Mouse (Mus musculus) yolk sac, embryonic 10.5 days (tissue): ENCODE data around the gene Rabep1.
"Not testable (repeated sequence)": the region's sequence is repeated elsewhere in the genome, so short reads cannot be mapped to it uniquely, and the experiment has no call there.

Experiments used
- DNase-seq: peaks from one replicate; pipeline ENCODE4 v3.0.0-alpha.2; 2017; ENCODE audit warnings: low spot score

Gene Rabep1

DNA sequence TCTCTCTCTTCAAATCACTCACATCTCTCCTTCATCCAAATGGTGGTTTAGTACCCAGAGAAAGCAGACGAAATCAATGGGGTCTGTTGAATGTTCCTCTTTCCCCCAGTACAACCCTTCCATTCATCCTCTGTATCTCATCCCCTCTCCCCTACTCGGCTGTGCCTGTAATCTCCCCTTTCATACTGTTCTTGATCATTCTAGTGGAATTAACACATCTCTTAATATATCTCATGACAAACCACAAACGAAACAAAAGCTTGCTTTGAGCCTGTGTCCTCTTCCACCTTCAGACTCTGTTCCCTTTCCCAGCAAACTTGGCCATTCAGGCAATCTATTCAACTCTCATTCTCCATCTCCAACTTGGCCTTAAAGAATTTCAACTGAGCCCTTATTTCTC, 13.4 kb upstream of the Rabep1 start:
- no peak for DNase-seq

DNA sequence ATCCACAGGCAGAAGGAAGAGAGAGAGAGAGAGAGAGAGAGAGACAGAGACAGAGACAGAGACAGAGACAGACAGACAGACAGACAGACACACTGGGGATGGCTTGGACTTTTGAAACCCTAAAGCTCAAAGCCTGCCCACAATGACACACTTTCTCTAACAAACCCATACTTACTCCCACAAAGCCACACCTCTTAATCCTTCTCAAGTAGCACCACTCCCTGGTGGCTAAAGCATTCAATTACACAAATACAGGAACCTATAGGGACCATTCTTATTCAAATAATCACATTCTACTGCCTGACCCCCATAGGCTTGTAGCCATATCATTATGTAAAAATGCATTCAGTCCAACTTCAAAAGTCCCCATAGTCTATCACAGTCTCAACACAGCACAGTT, 11.2 kb upstream of the Rabep1 start:
- DNase-seq = no peak

DNA sequence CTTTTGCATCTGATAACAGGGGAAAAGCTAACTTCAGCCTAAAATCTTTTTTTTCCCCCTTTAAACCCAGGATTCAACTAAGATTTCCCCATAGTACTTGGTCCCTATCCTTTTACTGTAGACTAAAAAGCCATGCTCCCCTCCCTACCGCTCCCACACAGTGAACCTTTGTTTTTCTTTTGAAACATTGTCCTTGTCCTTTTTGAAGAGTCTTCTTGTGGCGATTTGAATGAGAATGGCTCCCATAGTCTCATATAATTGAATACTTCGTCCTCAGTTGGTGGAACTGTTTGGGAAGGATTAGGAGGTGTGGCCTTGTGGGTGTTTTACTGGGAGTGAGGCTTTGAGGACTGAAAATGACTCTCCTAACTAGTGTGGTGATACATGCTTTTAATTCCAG, 10.7 kb upstream of the Rabep1 start:
- no peak for DNase-seq

DNA sequence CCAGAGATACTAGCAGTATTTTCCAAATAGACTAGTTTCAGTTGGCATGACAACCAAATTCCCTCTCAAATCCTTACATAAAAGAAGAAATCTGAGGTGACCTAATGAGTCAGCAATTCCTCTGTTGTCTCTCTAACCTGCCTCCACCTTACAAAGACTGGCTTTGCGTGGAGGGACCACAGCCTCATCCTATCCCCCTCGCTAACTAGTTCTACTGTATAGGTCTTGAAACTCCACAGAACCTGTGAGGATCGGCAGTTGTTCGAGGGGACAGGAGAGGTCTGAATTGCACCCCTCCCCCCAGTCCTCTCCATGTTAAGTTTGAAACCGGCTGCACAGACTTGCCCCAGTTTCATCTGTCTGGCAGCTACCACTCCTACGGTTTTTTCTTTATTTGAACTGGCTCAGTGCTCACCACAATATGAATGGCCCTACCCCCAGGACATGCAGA, 9.2 kb upstream of the Rabep1 start:
- DNase-seq = no peak

DNA sequence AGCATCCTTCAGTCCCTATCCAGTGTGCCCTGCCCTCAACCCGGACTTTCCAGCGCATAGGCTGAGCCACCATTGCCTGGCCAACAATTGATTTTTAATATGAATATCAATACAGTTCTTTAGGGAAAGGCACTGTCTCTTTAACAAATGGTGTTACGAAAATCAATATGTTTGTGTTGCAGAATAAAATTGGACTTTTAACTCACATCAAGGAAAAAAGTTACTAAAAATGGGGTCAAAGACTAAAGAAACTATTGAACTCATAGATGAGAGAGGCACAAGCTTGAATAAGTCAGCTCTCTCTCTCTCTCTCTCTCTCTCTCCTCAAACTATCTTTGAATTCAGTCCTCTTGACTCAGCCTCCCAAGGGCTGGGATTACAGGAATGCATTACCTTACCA, 7.5 kb upstream of the Rabep1 start:
- no peak for DNase-seq

GRCm38 (mm10) chr11:70838610-70839009, 6.0 kb upstream of the Rabep1 start:
- DNase-seq = no peak

DNA sequence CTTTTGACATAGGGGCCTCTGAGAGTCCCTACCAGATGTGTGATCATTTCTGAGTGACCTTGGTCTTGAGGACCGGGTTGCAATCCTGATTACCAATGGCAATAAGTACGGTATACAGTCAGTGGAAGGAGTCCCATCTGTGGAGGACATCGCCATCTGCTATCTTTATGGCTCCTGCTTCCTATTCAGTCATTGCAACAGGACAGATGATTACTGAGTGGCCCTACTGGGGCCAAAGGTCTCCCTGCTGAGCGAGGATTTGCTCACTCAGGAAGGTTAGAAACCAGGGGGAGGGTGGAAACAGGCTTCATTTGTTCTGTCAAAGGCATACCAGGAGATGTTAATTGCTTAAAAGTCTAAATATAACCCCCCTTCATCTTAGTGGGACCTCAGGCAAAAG, 1.6 kb upstream of the Rabep1 start:
- peak; percentile 75 for DNase-seq

- no peak for DNase-seq
These were observed 652 bp upstream of the Rabep1 start for GRCm38 (mm10) chr11:70843701-70844551.

DNA sequence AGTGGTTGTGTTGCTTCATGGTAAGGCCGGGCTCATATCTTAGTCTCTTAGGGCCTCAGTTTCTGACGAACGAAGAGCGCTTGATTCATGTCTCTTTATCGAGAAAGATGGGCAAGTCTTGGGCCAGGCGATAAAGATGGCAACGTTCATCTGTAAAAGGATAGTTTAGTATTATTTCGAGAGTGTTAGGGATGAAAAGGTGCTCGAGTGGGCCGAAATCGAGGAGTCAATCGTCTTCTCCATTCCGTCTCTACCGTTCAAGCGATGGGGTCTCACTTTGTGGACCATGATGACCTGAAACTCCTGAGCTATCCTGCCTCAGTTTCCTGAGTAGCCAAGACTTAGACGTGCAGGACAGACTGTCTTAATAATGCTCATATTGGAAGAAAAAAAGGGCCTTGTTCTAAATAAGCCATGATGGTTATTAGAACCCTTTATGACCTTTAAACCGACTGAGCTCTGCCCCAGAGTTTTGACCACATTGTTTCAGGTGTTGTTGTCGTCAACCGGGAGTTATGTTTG, 940 bp downstream of the Rabep1 start:
- no peak for DNase-seq

DNA sequence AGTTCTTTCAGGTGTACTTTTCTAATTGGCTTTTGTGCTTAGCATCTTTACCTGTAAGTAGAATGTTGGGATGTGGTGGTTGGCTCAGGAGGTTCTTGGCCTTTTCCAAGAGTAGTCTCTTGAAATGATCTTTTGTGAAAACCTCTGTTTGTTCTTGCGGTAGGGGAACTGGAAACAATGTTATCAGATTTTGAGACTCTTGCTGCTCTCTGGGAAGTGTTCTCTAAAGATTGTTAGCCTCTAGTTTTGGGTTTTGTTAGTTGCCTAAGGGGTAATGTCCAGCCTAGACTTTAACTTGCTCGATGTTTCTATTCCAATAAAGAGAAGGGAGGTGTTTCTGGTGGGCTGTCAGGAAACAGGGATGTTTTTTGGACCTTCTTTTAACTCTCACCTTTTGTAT, 1.5 kb downstream of the Rabep1 start:
- no peak for DNase-seq

DNA sequence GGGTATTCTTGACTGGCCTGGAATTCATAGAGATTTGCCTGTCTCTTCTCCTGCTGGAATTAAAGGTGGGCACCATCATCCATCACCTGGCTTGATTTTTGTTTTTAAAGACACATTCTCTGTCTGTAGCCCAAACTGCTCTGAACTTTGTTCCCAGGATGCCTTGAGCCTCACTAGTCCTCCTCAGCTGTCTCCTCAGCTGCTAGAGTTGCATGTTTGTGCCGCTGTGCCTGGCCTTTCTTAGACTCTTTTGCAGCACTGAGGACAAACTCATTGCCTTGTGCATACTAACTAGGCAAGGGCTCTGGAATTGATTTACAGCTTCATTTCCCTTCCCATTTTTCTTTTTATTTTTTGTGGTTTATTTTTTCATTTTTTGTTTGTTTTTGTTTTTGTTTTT, 15.8 kb downstream of the Rabep1 start:
- DNase-seq = no peak

DNA sequence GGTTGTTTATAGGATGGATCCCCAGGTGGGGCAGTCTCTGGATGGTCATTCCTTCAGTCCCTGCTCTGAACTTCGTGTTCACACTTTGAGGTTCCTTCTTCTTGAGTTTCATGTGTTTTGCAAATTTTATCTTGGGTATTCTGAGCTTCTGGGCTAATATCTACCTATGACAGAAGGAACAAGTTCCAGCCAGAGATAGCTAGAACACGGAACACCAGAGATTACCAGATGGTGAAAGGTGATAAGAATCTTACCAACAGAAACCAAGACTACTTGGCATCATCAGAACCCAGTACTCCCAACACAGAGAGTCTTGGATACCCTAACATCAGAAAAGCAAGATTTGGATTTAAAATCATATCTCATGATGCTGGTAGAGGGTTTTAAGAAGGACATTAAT, 18.6 kb downstream of the Rabep1 start:
- not testable (repeated sequence) for DNase-seq

- DNase-seq = no peak
These were observed 20.6 kb downstream of the Rabep1 start for GRCm38 (mm10) chr11:70865223-70865622.

GRCm38 (mm10) chr11:70869263-70869662, 24.7 kb downstream of the Rabep1 start:
- DNase-seq = no peak

DNA sequence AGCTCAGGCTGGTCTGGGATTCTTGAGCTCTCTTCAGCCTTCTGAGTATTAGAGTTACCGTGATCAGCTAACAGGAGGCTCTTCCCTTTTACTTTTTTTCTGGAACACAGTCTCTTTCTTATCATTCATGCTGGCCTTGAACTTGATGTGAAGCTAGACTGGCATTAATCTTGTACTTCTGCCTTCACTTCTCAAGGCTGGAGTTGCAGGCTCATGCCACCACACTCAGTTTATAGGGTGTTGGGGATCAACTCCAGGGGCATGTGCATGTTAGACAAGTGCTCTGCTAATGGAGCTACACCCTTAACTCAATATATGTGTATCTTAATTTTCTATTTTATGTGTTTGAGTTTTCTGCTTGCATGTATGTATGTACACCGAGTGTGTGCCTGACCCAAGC, 25.2 kb downstream of the Rabep1 start:
- DNase-seq = no peak

DNA sequence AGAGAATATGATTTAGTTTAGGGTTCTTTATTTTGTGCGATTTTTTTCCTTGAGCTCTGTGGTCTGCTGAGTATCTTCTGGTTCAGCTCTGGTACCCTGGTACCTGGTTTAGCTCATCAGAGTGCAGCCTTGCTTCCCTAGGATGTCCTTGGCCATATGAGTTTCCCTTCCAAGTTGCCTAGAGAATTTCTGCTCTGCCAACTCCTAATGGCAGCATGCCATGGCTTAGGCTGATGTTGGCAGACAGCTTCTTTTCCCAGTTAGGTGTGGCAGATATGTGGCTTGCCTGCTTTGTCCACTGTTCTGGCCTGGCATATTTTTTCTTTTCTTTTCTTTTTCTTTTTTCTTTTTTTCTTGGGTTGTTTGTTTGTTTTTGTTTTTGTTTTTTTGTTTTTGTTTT, 25.8 kb downstream of the Rabep1 start:
- DNase-seq = no peak

GRCm38 (mm10) chr11:70871110-70871509, 26.5 kb downstream of the Rabep1 start:
- DNase-seq = no peak

DNA sequence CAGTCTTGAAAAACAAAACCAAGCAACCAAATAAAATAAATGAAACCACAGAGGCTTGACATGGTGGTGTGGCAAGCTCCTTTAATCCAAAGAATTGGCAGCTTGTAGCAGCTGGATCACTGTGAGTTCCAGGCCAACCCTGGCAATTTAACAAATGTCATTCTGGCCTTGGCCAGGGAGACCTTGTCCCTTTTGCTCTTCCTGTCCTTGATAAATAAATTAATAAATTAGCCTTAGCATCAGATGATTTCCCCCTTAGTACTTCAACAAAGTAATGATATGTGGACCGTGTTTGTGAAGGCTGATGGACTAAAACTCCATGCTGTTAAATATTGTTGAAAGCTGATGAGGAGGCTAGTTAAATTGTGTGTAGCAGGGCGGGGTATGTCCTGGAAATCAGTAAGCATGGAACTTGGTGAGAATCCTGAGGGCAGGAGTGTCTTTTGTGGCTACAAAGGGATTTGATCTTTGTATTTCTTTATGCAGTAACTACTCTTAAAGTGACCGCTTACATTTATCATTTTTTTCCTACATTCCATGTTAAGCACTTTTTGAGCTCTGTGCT, 27.3 kb downstream of the Rabep1 start:
- no peak for DNase-seq

DNA sequence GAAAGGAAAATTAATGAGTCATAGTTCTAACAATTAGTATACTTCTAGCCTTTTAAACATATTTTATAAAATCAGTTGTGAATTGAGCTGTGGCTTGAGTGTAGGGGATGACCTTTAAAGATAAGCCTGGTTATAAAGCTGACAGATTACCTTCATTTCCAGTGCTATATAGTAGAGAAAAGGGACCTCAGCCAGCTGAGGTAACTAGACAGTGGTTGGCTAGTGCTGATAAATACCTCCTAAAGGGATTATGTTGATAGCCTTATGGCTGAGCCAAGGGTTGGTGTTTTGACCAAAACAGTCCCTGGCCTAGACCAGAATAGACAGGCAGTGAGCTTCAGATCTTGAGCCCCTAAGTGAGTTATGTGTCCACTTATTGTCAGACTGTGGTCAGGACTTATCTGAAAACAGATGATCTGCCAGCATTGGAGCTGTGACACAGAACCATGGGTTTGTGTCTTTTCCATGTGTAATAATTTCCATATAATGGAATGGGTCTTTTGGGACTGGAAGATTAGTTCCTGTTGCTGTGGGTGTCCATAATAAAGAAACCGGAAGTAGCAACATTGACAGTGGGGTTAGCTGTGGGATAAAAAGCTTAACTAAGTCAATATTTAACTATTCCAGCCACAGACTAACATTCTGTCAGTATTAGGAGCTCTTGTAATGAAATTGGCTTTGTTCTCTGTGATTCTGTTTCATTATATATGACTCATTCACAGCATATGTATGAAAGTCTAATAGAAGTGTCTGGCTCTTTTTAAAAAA, 29.5 kb downstream of the Rabep1 start:
- peak; percentile 4 for DNase-seq

- no peak for DNase-seq
These were observed 33.1 kb downstream of the Rabep1 start for GRCm38 (mm10) chr11:70877670-70878069.

GRCm38 (mm10) chr11:70882905-70883430, 38.4 kb downstream of the Rabep1 start:
- DNase-seq = no peak

- DNase-seq = no peak
These were observed 46.1 kb downstream of the Rabep1 start for GRCm38 (mm10) chr11:70890643-70891042.

- DNase-seq = no peak
These were observed 47.0 kb downstream of the Rabep1 start for GRCm38 (mm10) chr11:70891616-70892015.
